Comparison of ENCODE assay signal across 23 mouse cellular contexts in the genomic region with DNA sequence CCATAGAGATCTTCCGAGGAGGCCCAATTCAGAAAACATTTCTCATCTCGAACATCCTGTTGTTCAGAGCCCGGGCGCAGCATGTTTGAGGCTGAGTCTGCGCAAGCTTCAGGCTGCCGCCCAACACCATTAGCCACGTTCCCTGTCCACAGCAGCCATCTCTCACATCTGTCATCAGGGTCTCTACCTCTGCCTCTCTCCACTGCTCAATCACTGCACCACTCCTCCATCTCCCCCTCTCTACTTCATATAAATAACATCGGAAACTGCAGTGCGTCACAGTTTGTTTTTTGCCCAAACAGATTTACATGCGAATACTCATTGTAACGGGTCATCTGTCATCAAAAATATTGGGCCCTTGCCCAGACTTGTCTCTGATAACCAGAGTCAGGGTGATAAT. TPM values are rescaled to one million over a fixed set of nuclear protein-coding genes. Genes with fewer than 3 reads are reported as not detected.
DNase-seq lines count a peak whose midpoint lies in the region; ATAC-seq and TF ChIP-seq lines count a peak whose summit lies in the region.
"Had no signal": no experiment of that assay in that cellular context is flagged by ENCODE, and none has a peak within 500 bp of the region (broad histone marks: within the 10 kb centered on the region; RNA-seq: fewer than 3 reads in every experiment).

No protein-coding gene starts in this region.

- H3K9me3 ChIP-seq in forebrain, postnatal 0 days (ENCODE audit: low read length), result no peaks in the 10 kb centered on the region
- no peaks in the 10 kb centered on the region for H3K9me3 ChIP-seq in forebrain, embryonic 15.5 days
- H3K9me3 ChIP-seq in hindbrain, postnatal 0 days (ENCODE audit: low read length), result no peaks in the 10 kb centered on the region
- H3K9me3 ChIP-seq in hindbrain, embryonic 12.5 days (replicated peaks), result no peaks in the 10 kb centered on the region
- no peaks in the 10 kb centered on the region for H3K9me3 ChIP-seq in ES-E14 (ENCODE audit: control insufficient read depth, insufficient read depth, low read depth, low read length)
- H3K9me3 ChIP-seq: embryonic facial prominence, embryonic 12.5 days; limb, embryonic 10.5 days; liver, embryonic 15.5 days had no signal

- H3K36me3 ChIP-seq in forebrain, postnatal 0 days (ENCODE audit: insufficient read depth), result peaks cover 50% of the 10 kb centered on the region
- peaks cover 30% of the 10 kb centered on the region for H3K36me3 ChIP-seq in forebrain, embryonic 15.5 days
- peaks cover 34% of the 10 kb centered on the region; the same call in 1 of the 2 replicates for H3K36me3 ChIP-seq in hindbrain, postnatal 0 days (ENCODE audit: insufficient read depth, low read length)
- peaks cover 59% of the 10 kb centered on the region for H3K36me3 ChIP-seq in hindbrain, embryonic 12.5 days
- peaks cover 6% of the 10 kb centered on the region for H3K36me3 ChIP-seq in ES-E14 (ENCODE audit: control insufficient read depth, insufficient read depth, low read length, poor library complexity, severe bottlenecking)

- in situ Hi-C loops in ES-E14 (cut with MboI; ENCODE audit: low sequenced_read_pairs in 2 of 2, unreplicated experiment in 2 of 2), result no loop called here

- H3K4me3 ChIP-seq in forebrain, postnatal 0 days (ENCODE audit: low read depth, low read length), result no peak overlapping the region
- H3K4me3 ChIP-seq in forebrain, embryonic 15.5 days, result no peak overlapping the region
- no peak overlapping the region for H3K4me3 ChIP-seq in hindbrain, postnatal 0 days (ENCODE audit: low read length)
- no peak overlapping the region for H3K4me3 ChIP-seq in hindbrain, embryonic 12.5 days
- peak overlapping the region in 1 of 2 experiments; percentile 3; a peak in 1 of 4 replicates for H3K4me3 ChIP-seq in ES-E14 (ENCODE audit: insufficient read depth in 1 of 2, low read depth in 1 of 2, low read length in 2 of 2, poor library complexity in 1 of 2, severe bottlenecking in 1 of 2)
- H3K4me3 ChIP-seq: embryonic facial prominence, embryonic 12.5 days; erythroblast, embryonic 14.5 days; limb, embryonic 10.5 days; liver, embryonic 15.5 days had no signal

- H3K4me1 ChIP-seq in forebrain, postnatal 0 days (ENCODE audit: insufficient read depth), result no peaks in the 10 kb centered on the region
- peaks cover 7% of the 10 kb centered on the region; the same call in 1 of the 2 replicates for H3K4me1 ChIP-seq in forebrain, embryonic 15.5 days
- H3K4me1 ChIP-seq in hindbrain, postnatal 0 days (ENCODE audit: insufficient read depth, low read length), result no peaks in the 10 kb centered on the region
- H3K4me1 ChIP-seq in hindbrain, embryonic 12.5 days, result no peaks in the 10 kb centered on the region
- peaks cover 3 to 18% of the 10 kb centered on the region in 2 experiments; a peak in 3 of 4 replicates for H3K4me1 ChIP-seq in ES-E14 (ENCODE audit: control insufficient read depth in 2 of 2, insufficient read depth in 2 of 2, low read length in 2 of 2, poor library complexity in 1 of 2)
- H3K4me1 ChIP-seq: embryonic facial prominence, embryonic 12.5 days; limb, embryonic 10.5 days; liver, embryonic 15.5 days had no signal

- TF ChIP-seq CTCF in forebrain, postnatal 0 days (IDR thresholded peaks at IDR 0.05; ENCODE audit: low read depth), result no peak
- no peak for TF ChIP-seq CTCF in hindbrain, postnatal 0 days (IDR thresholded peaks at IDR 0.05; ENCODE audit: low read depth)

- DNase-seq in forebrain, postnatal 0 days, result peak; percentile 2
- DNase-seq in hindbrain, postnatal 0 days (ENCODE audit: low spot score), result no peak
- peak; percentile 25 for DNase-seq in 3T3-L1 (ENCODE audit: low read depth, low spot score)
- DNase-seq in ES-E14 (ENCODE audit: low read depth, low spot score), result no peak
- no peak for DNase-seq in left cerebral cortex, adult 11 months (ENCODE audit: low spot score)
- DNase-seq: adrenal gland, postnatal 25 days; B cell, adult 2 months; cerebellum, adult 11 months; cerebellum, postnatal 10 days; gastrocnemius, postnatal 36 days; kidney, adult 9 months; kidney, postnatal 14 days; liver had no signal

- no peaks in the 10 kb centered on the region for H3K27me3 ChIP-seq in forebrain, postnatal 0 days (ENCODE audit: insufficient read depth, low read length)
- no peaks in the 10 kb centered on the region for H3K27me3 ChIP-seq in forebrain, embryonic 15.5 days
- H3K27me3 ChIP-seq in hindbrain, postnatal 0 days (ENCODE audit: insufficient read depth, low read length), result no peaks in the 10 kb centered on the region
- no peaks in the 10 kb centered on the region for H3K27me3 ChIP-seq in hindbrain, embryonic 12.5 days
- H3K27me3 ChIP-seq: CH12.LX; embryonic facial prominence, embryonic 12.5 days; liver, embryonic 15.5 days had no signal

- H3K9ac ChIP-seq in forebrain, postnatal 0 days, result no peak overlapping the region
- no peak overlapping the region for H3K9ac ChIP-seq in forebrain, embryonic 15.5 days (replicated peaks)
- no peak overlapping the region for H3K9ac ChIP-seq in hindbrain, postnatal 0 days (replicated peaks; ENCODE audit: low read length)
- H3K9ac ChIP-seq in hindbrain, embryonic 12.5 days, result no peak overlapping the region
- peak overlapping the region; percentile 44; the same call in 1 of the 2 replicates for H3K9ac ChIP-seq in ES-E14 (ENCODE audit: insufficient read depth, low read depth, low read length, poor library complexity, severe bottlenecking)
- H3K9ac ChIP-seq: embryonic facial prominence, embryonic 12.5 days; liver, embryonic 15.5 days had no signal

- WGBS in forebrain, postnatal 0 days, result 77% methylated on average over 11 of the region's 11 CpGs
- 77% methylated on average over 11 of the region's 11 CpGs for WGBS in forebrain, embryonic 15.5 days
- WGBS in hindbrain, postnatal 0 days, result 80% methylated on average over 11 of the region's 11 CpGs
- 89% methylated on average over 11 of the region's 11 CpGs for WGBS in hindbrain, embryonic 12.5 days

- H3K27ac ChIP-seq in forebrain, postnatal 0 days (ENCODE audit: low read depth, low read length), result no peak overlapping the region
- H3K27ac ChIP-seq in forebrain, embryonic 15.5 days (replicated peaks), result no peak overlapping the region
- no peak overlapping the region for H3K27ac ChIP-seq in hindbrain, postnatal 0 days
- no peak overlapping the region for H3K27ac ChIP-seq in hindbrain, embryonic 12.5 days
- peak overlapping the region; percentile 17; the same call in 1 of the 2 replicates for H3K27ac ChIP-seq in ES-E14 (ENCODE audit: insufficient read depth, low read depth, low read length, poor library complexity, severe bottlenecking)
- H3K27ac ChIP-seq: embryonic facial prominence, embryonic 12.5 days; limb, embryonic 10.5 days; liver, embryonic 15.5 days had no signal

- no peak; the same call in 1 of the 2 replicates for ATAC-seq in forebrain, postnatal 0 days
- no peak for ATAC-seq in forebrain, embryonic 15.5 days (replicated peaks)
- 0 out of 2 replicates have a peak, but pooled peaks have one; percentile 10 for ATAC-seq in hindbrain, postnatal 0 days
- ATAC-seq in hindbrain, embryonic 12.5 days (ENCODE audit: low FRiP score), result no peak
- ATAC-seq: hindbrain, embryonic 16.5 days; intestine, embryonic 16.5 days had no signal

- H3K4me2 ChIP-seq in forebrain, postnatal 0 days (ENCODE audit: low read depth), result no peak overlapping the region
- no peak overlapping the region for H3K4me2 ChIP-seq in forebrain, embryonic 15.5 days (replicated peaks)
- H3K4me2 ChIP-seq in hindbrain, postnatal 0 days (ENCODE audit: low read depth, low read length), result no peak overlapping the region
- no peak overlapping the region for H3K4me2 ChIP-seq in hindbrain, embryonic 12.5 days (replicated peaks)
- H3K4me2 ChIP-seq: embryonic facial prominence, embryonic 12.5 days; liver, embryonic 15.5 days; midbrain, embryonic 11.5 days had no signal

TF ChIP-seq in ES-E14, 5 proteins besides CTCF, POLR2A, EP300 and RAD21 (continues in another document):
- no peak for TF ChIP-seq ZC3H11A (IDR thresholded peaks at IDR 0.05; ENCODE audit: borderline replicate concordance, low read depth, low read length)

RNA-seq across cellular contexts. Expression of a gene that starts 12.9 kb away (rescaled TPM):
- total RNA-seq in forebrain, postnatal 0 days (2014; rRNA removed), result 11.9 and 14.4 TPM in 2 replicates
- polyA plus RNA-seq in forebrain, postnatal 0 days (2015; fragmentation: Nextera tagmentation; extraction: Ambion mirVana), result 6.6 and 15.8 TPM in 2 replicates
- 19.7 and 25.1 TPM in 2 replicates for polyA plus RNA-seq in forebrain, embryonic 15.5 days (2015; fragmentation: Nextera tagmentation; extraction: Ambion mirVana)
- total RNA-seq in hindbrain, postnatal 0 days (2014; rRNA removed), result 7.9 and 10.1 TPM in 2 replicates
- 13.1 and 14.6 TPM in 2 replicates for polyA plus RNA-seq in hindbrain, postnatal 0 days (2015; fragmentation: Nextera tagmentation; extraction: Ambion mirVana)
- polyA plus RNA-seq in hindbrain, embryonic 12.5 days (2016; fragmentation: Nextera tagmentation; extraction: Ambion mirVana), result 16.4 and 17.2 TPM in 2 replicates
- 11.7 and 24.1 TPM in 2 replicates for total RNA-seq in ES-E14 (2012; rRNA removed)

RNA-seq across cellular contexts. Expression of a gene that starts 33.0 kb away (rescaled TPM):
- total RNA-seq in forebrain, postnatal 0 days (2014; rRNA removed), result 9.5 and 11.5 TPM in 2 replicates
- 3.0 and 3.9 TPM in 2 replicates for polyA plus RNA-seq in forebrain, postnatal 0 days (2015; fragmentation: Nextera tagmentation; extraction: Ambion mirVana)
- 6.5 and 6.6 TPM in 2 replicates for polyA plus RNA-seq in forebrain, embryonic 15.5 days (2015; fragmentation: Nextera tagmentation; extraction: Ambion mirVana)
- 5.8 and 6.6 TPM in 2 replicates for total RNA-seq in hindbrain, postnatal 0 days (2014; rRNA removed)
- polyA plus RNA-seq in hindbrain, postnatal 0 days (2015; fragmentation: Nextera tagmentation; extraction: Ambion mirVana), result 4.1 and 4.8 TPM in 2 replicates
- 7.0 and 8.5 TPM in 2 replicates for polyA plus RNA-seq in hindbrain, embryonic 12.5 days (2016; fragmentation: Nextera tagmentation; extraction: Ambion mirVana)
- 5.1 and 5.4 TPM in 2 replicates for total RNA-seq in ES-E14 (2012; rRNA removed)
- polyA plus RNA-seq: erythroblast, embryonic 14.5 days had no signal

RNA-seq across cellular contexts. Expression of a gene that starts 34.7 kb away (rescaled TPM):
- 19.5 and 20.3 TPM in 2 replicates for total RNA-seq in forebrain, postnatal 0 days (2014; rRNA removed)
- polyA plus RNA-seq in forebrain, postnatal 0 days (2015; fragmentation: Nextera tagmentation; extraction: Ambion mirVana), result 8.0 and 9.4 TPM in 2 replicates
- 17.0 and 17.7 TPM in 2 replicates for polyA plus RNA-seq in forebrain, embryonic 15.5 days (2015; fragmentation: Nextera tagmentation; extraction: Ambion mirVana)
- total RNA-seq in hindbrain, postnatal 0 days (2014; rRNA removed), result 16.1 and 16.8 TPM in 2 replicates
- polyA plus RNA-seq in hindbrain, postnatal 0 days (2015; fragmentation: Nextera tagmentation; extraction: Ambion mirVana), result 6.9 and 7.8 TPM in 2 replicates
- polyA plus RNA-seq in hindbrain, embryonic 12.5 days (2016; fragmentation: Nextera tagmentation; extraction: Ambion mirVana), result 14.9 and 15.3 TPM in 2 replicates
- total RNA-seq in ES-E14 (2012; rRNA removed), result 5.1 and 6.1 TPM in 2 replicates

RNA-seq across cellular contexts. Expression of a gene that starts 42.7 kb away (rescaled TPM):
- 5.9 and 7.3 TPM in 2 replicates for total RNA-seq in forebrain, postnatal 0 days (2014; rRNA removed)
- polyA plus RNA-seq in forebrain, postnatal 0 days (2015; fragmentation: Nextera tagmentation; extraction: Ambion mirVana), result 0.72 and 2.1 TPM in 2 replicates
- polyA plus RNA-seq in forebrain, embryonic 15.5 days (2015; fragmentation: Nextera tagmentation; extraction: Ambion mirVana), result 5.0 and 5.5 TPM in 2 replicates
- 6.4 and 6.7 TPM in 2 replicates for total RNA-seq in hindbrain, postnatal 0 days (2014; rRNA removed)
- polyA plus RNA-seq in hindbrain, postnatal 0 days (2015; fragmentation: Nextera tagmentation; extraction: Ambion mirVana), result 2.8 and 3.5 TPM in 2 replicates
- 13.2 and 14.9 TPM in 2 replicates for polyA plus RNA-seq in hindbrain, embryonic 12.5 days (2016; fragmentation: Nextera tagmentation; extraction: Ambion mirVana)
- 120 and 126 TPM in 2 replicates for total RNA-seq in ES-E14 (2012; rRNA removed)

Comparison
In these comparisons a context has a peak if more than half of its experiments do, and no peak if none do; other contexts are left out.
1. DNase-seq: peak in forebrain, postnatal 0 days (single experiment) and 3T3-L1 (single experiment); none in hindbrain, postnatal 0 days (single experiment), ES-E14 (single experiment) and left cerebral cortex, adult 11 months (single experiment).